Mouse (Mus musculus): ENCODE data around the gene Dnajc17.

DNA sequence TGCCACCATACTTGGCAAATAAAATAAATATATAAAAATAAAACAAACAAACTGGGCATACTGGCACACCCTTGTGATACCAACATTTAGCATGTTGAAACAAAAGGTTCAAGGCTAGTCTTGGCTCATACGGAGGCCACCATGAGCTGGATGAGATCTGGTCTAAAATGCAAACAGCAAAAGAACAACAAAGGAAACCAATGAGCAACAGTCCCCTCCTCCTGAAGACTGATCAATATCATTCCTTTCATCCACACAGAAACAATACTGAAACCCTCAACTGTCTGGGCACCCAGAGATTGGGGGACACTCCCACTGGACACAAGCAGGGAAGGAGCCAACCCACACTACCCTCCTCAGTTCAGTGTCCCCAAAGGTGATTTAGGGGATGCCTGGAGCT lies 11.1 kb downstream of the Dnajc17 start:
- no peak for TF ChIP-seq CTCF (IDR thresholded peaks at IDR 0.05; ENCODE audit: borderline replicate concordance, insufficient read depth, low read depth, low read length)
- TF ChIP-seq POLR2A (IDR thresholded peaks at IDR 0.05; ENCODE audit: borderline replicate concordance, insufficient read depth, low read length), result no peak

Measured in cerebellum, adult 2 months (tissue).